ENCODE assay signal across 15 mouse cellular contexts in genomic region chr19:3926279-3926678, GRCm38 (mm10). TPM values are rescaled to one million over a fixed set of nuclear protein-coding genes. Genes with fewer than 3 reads are reported as not detected.
DNase-seq lines count a peak whose midpoint lies in the region; ATAC-seq and TF ChIP-seq lines count a peak whose summit lies in the region.
"Had no signal": no experiment of that assay in that cellular context is flagged by ENCODE, and none has a peak within 500 bp of the region (broad histone marks: within the 10 kb centered on the region; RNA-seq: fewer than 3 reads in every experiment).

No protein-coding gene starts in this region.

- H3K36me3 ChIP-seq in kidney, adult 2 months (ENCODE audit: control insufficient read depth, insufficient read depth, low read length): no peaks in the 10 kb centered on the region
- H3K36me3 ChIP-seq in limb, embryonic 15.5 days: no peaks in the 10 kb centered on the region
- H3K36me3 ChIP-seq in midbrain, embryonic 13.5 days: no peaks in the 10 kb centered on the region
- H3K36me3 ChIP-seq: G1E; kidney, embryonic 15.5 days; limb, embryonic 13.5 days had no signal

- no peaks in the 10 kb centered on the region for H3K27me3 ChIP-seq in kidney, adult 2 months (replicated peaks; ENCODE audit: control insufficient read depth, insufficient read depth, low read length)
- no peaks in the 10 kb centered on the region for H3K27me3 ChIP-seq in limb, embryonic 15.5 days
- no peaks in the 10 kb centered on the region for H3K27me3 ChIP-seq in midbrain, embryonic 13.5 days
- H3K27me3 ChIP-seq: kidney, embryonic 15.5 days; limb, embryonic 13.5 days had no signal

- no peak for TF ChIP-seq CTCF in kidney, adult 2 months (conservative IDR thresholded peaks at IDR 0.05; ENCODE audit: insufficient read depth, insufficient read length, low read depth, low read length)
- no peak for TF ChIP-seq CTCF in bone marrow macrophage, adult 2 months (IDR thresholded peaks at IDR 0.05; ENCODE audit: low read depth, low read length)

- WGBS in kidney, adult 2 months: 54% methylated on average over 3 of the region's 3 CpGs
- WGBS in limb, embryonic 15.5 days: 51% methylated on average over 3 of the region's 3 CpGs
- 73% methylated on average over 3 of the region's 3 CpGs for WGBS in midbrain, embryonic 13.5 days

- ATAC-seq in limb, embryonic 15.5 days (ENCODE audit: insufficient number of reproducible peaks, low FRiP score, low TSS enrichment, low read depth): no peak
- no peak for ATAC-seq in midbrain, embryonic 13.5 days

- no peak overlapping the region for H3K4me3 ChIP-seq in kidney, adult 2 months (ENCODE audit: insufficient read depth, low read depth, low read length)
- H3K4me3 ChIP-seq in bone marrow macrophage, adult 2 months (ENCODE audit: insufficient read depth, low read length): no peak overlapping the region
- H3K4me3 ChIP-seq in limb, embryonic 15.5 days: no peak overlapping the region
- no peak overlapping the region for H3K4me3 ChIP-seq in midbrain, embryonic 13.5 days (replicated peaks)
- H3K4me3 ChIP-seq: kidney, embryonic 15.5 days; limb, embryonic 13.5 days had no signal

- peaks cover 9% of the 10 kb centered on the region; the same call in 1 of the 2 replicates for H3K4me1 ChIP-seq in kidney, adult 2 months (ENCODE audit: control insufficient read depth, insufficient read depth, low read length)
- H3K4me1 ChIP-seq in bone marrow macrophage, adult 2 months (ENCODE audit: control insufficient read depth, insufficient read depth, low read length): peaks cover 69% of the 10 kb centered on the region
- peaks cover 41% of the 10 kb centered on the region for H3K4me1 ChIP-seq in limb, embryonic 15.5 days
- H3K4me1 ChIP-seq in midbrain, embryonic 13.5 days (replicated peaks): peaks cover 15% of the 10 kb centered on the region

- H3K27ac ChIP-seq in kidney, adult 2 months (ENCODE audit: insufficient read depth, low read depth, low read length): no peak overlapping the region
- peak overlapping the region; percentile 28 for H3K27ac ChIP-seq in bone marrow macrophage, adult 2 months (ENCODE audit: insufficient read depth, low read depth, low read length)
- H3K27ac ChIP-seq in limb, embryonic 15.5 days: 0 out of 2 replicates have a peak overlapping the region, but pooled peaks have one; percentile 47
- no peak overlapping the region for H3K27ac ChIP-seq in midbrain, embryonic 13.5 days
- H3K27ac ChIP-seq: kidney, embryonic 15.5 days; limb, embryonic 13.5 days had no signal

- DNase-seq in kidney, adult 2 months: peak; percentile 33
- no peak for DNase-seq in kidney, adult 8-10 months
- DNase-seq in 416B (ENCODE audit: low read depth): peak; percentile 15
- DNase-seq in layer of hippocampus, postnatal 36 days: no peak
- no peak for DNase-seq in spleen, postnatal 4 days (ENCODE audit: low spot score in 2 of 2)
- DNase-seq: adrenal gland, adult 8-10 months; heart, postnatal 14 days had no signal

- H3K4me2 ChIP-seq in limb, embryonic 15.5 days: no peak overlapping the region
- no peak overlapping the region for H3K4me2 ChIP-seq in midbrain, embryonic 13.5 days (replicated peaks)
- H3K4me2 ChIP-seq: kidney, embryonic 15.5 days; limb, embryonic 13.5 days had no signal

- H3K9me3 ChIP-seq in limb, embryonic 15.5 days: no peaks in the 10 kb centered on the region
- no peaks in the 10 kb centered on the region for H3K9me3 ChIP-seq in midbrain, embryonic 13.5 days
- H3K9me3 ChIP-seq: G1E; kidney, embryonic 15.5 days; limb, embryonic 13.5 days had no signal

- H3K9ac ChIP-seq in limb, embryonic 15.5 days: no peak overlapping the region
- no peak overlapping the region for H3K9ac ChIP-seq in midbrain, embryonic 13.5 days (replicated peaks)
- H3K9ac ChIP-seq: kidney, embryonic 15.5 days; limb, embryonic 13.5 days had no signal

- no peak for TF ChIP-seq POLR2A in kidney, adult 2 months (IDR thresholded peaks at IDR 0.05; ENCODE audit: low read depth, low read length)
- TF ChIP-seq POLR2A in bone marrow macrophage, adult 2 months (IDR thresholded peaks at IDR 0.05; ENCODE audit: borderline replicate concordance, low read depth, low read length): no peak

RNA-seq across cellular contexts. Expression of gene Aldh3b1, which starts 3.3 kb away (rescaled TPM):
- 17.4 and 19.4 TPM in 2 replicates for polyA plus RNA-seq in kidney, adult 2 months (2012; rRNA removed)
- 83.9 and 85.6 TPM in 2 replicates for polyA plus RNA-seq in bone marrow macrophage, adult 2 months (2012; ENCODE audit: insufficient read depth, insufficient read length, missing spikeins)
- polyA plus RNA-seq in limb, embryonic 15.5 days (2015; fragmentation: Nextera tagmentation; extraction: Ambion mirVana): 2.7 and 4.2 TPM in 2 replicates
- 1 to 10 TPM; 2.8 to 3.0 TPM for total RNA-seq in layer of hippocampus, postnatal 36 days (2021)
- 0.80 and 1.1 TPM in 2 replicates for polyA plus RNA-seq in midbrain, embryonic 13.5 days (2015; fragmentation: Nextera tagmentation; extraction: Ambion mirVana)
- total RNA-seq: G1E had no signal
- polyA plus RNA-seq: G1E had no signal

RNA-seq across cellular contexts. Expression of gene Unc93b1, which starts 8.7 kb away (rescaled TPM):
- 52.3 and 55.7 TPM in 2 replicates for polyA plus RNA-seq in kidney, adult 2 months (2012; rRNA removed)
- polyA plus RNA-seq in bone marrow macrophage, adult 2 months (2012; ENCODE audit: insufficient read depth, insufficient read length, missing spikeins): 1,272 and 1,428 TPM in 2 replicates
- polyA plus RNA-seq in limb, embryonic 15.5 days (2015; fragmentation: Nextera tagmentation; extraction: Ambion mirVana): 26.1 and 30.5 TPM in 2 replicates
- 10 to 100 TPM; 14.2 to 14.5 TPM for total RNA-seq in layer of hippocampus, postnatal 36 days (2021)
- 5.6 and 8.1 TPM in 2 replicates for polyA plus RNA-seq in midbrain, embryonic 13.5 days (2015; fragmentation: Nextera tagmentation; extraction: Ambion mirVana)

RNA-seq across cellular contexts. Expression of gene Ndufs8, which starts 13.7 kb away (rescaled TPM):
- polyA plus RNA-seq in kidney, adult 2 months (2012; rRNA removed): 678 and 742 TPM in 2 replicates
- 80.5 and 85.1 TPM in 2 replicates for polyA plus RNA-seq in bone marrow macrophage, adult 2 months (2012; ENCODE audit: insufficient read depth, insufficient read length, missing spikeins)
- polyA plus RNA-seq in limb, embryonic 15.5 days (2015; fragmentation: Nextera tagmentation; extraction: Ambion mirVana): 244 and 254 TPM in 2 replicates
- total RNA-seq in layer of hippocampus, postnatal 36 days (2021): 100 to 1,000 TPM; 133 to 144 TPM
- polyA plus RNA-seq in midbrain, embryonic 13.5 days (2015; fragmentation: Nextera tagmentation; extraction: Ambion mirVana): 232 TPM in 2 replicates

RNA-seq across cellular contexts. Expression of gene Tcirg1, which starts 19.3 kb away (rescaled TPM):
- polyA plus RNA-seq in kidney, adult 2 months (2012; rRNA removed): 69.2 and 71.2 TPM in 2 replicates
- polyA plus RNA-seq in bone marrow macrophage, adult 2 months (2012; ENCODE audit: insufficient read depth, insufficient read length, missing spikeins): 488 and 518 TPM in 2 replicates
- 46.3 and 52.4 TPM in 2 replicates for polyA plus RNA-seq in limb, embryonic 15.5 days (2015; fragmentation: Nextera tagmentation; extraction: Ambion mirVana)
- 10 to 100 TPM; 20.2 to 22.4 TPM for total RNA-seq in layer of hippocampus, postnatal 36 days (2021)
- 7.4 and 10.9 TPM in 2 replicates for polyA plus RNA-seq in midbrain, embryonic 13.5 days (2015; fragmentation: Nextera tagmentation; extraction: Ambion mirVana)

RNA-seq across cellular contexts. Expression of gene Aldh3b3, which starts 32.2 kb away (rescaled TPM):
- 4.7 and 9.2 TPM in 2 replicates for polyA plus RNA-seq in kidney, adult 2 months (2012; rRNA removed)
- polyA plus RNA-seq in bone marrow macrophage, adult 2 months (2012; ENCODE audit: insufficient read depth, insufficient read length, missing spikeins): not detected in 2 replicates
- 3.7 and 6.7 TPM in 2 replicates for polyA plus RNA-seq in limb, embryonic 15.5 days (2015; fragmentation: Nextera tagmentation; extraction: Ambion mirVana)
- not detected for total RNA-seq in layer of hippocampus, postnatal 36 days (2021)
- polyA plus RNA-seq in midbrain, embryonic 13.5 days (2015; fragmentation: Nextera tagmentation; extraction: Ambion mirVana): not detected in 2 replicates
- total RNA-seq: monocyte, adult 5-6 weeks had no signal
- polyA plus RNA-seq: embryonic facial prominence, embryonic 11.5 days; G1E; kidney, embryonic 15.5 days had no signal

Comparison
In these comparisons a context has a peak if more than half of its experiments do, and no peak if none do; other contexts are left out.
1. DNase-seq: peak in kidney, adult 2 months (single experiment) and 416B (single experiment); none in kidney, adult 8-10 months (0 of 2), layer of hippocampus, postnatal 36 days (0 of 2) and spleen, postnatal 4 days (0 of 2).
2. H3K27ac ChIP-seq: peak in bone marrow macrophage, adult 2 months (single experiment) and limb, embryonic 15.5 days (single experiment); none in kidney, adult 2 months (single experiment) and midbrain, embryonic 13.5 days (single experiment).
3. RNA of gene Unc93b1, which starts 8.7 kb away (polyA plus RNA-seq): 1,272 to 1,428 TPM in bone marrow macrophage, adult 2 months; 52.3 to 55.7 TPM in kidney, adult 2 months, 26.1 to 30.5 TPM in limb, embryonic 15.5 days and 5.6 to 8.1 TPM in midbrain, embryonic 13.5 days; every median in the first group is over 10 times any median in the second.